Mouse (Mus musculus) lung, embryonic 16.5 days (tissue): ENCODE results near the gene Angpt4. TPM values are rescaled to one million over a fixed set of nuclear protein-coding genes. Genes with fewer than 3 reads are reported as not detected.

ENCODE experiments used
- ATAC-seq: fragments of 200-750 bp; cut with Nextera tagmentation; 2 replicates; pipeline ENCODE4 v1.8.0; 2017; ENCODE audit warnings: low read depth, mild to moderate bottlenecking, moderate library complexity
- H3K27ac ChIP-seq: fragments of 300-500 bp; sonication (generic); 2 replicates; pipeline ENCODE4 v1.5.1; 2014; ENCODE audit warnings: mild to moderate bottlenecking, control low read depth, low read length
- H3K27me3 ChIP-seq: fragments of 300-500 bp; sonication (generic); 2 replicates; pipeline ENCODE4 v1.6.1; 2014; ENCODE audit warnings: low read depth, low read length, mixed read lengths; ENCODE audit not compliant: control insufficient read depth, insufficient read depth
- H3K36me3 ChIP-seq: fragments of 300-500 bp; sonication (generic); 2 replicates; pipeline ENCODE4 v1.6.1; 2014; ENCODE audit warnings: low read length; ENCODE audit not compliant: control insufficient read depth, insufficient read depth
- H3K4me1 ChIP-seq: fragments of 300-500 bp; sonication (generic); replicated peaks from 2 replicates; pipeline ENCODE4 v1.6.1; 2014; ENCODE audit warnings: low read length, mixed read lengths; ENCODE audit not compliant: control insufficient read depth, insufficient read depth
- H3K4me2 ChIP-seq: fragments of 300-500 bp; sonication (generic); 2 replicates; pipeline ENCODE4 v1.6.1; 2014; ENCODE audit warnings: low read depth, low read length, control low read depth
- H3K4me3 ChIP-seq: fragments of 300-500 bp; sonication (generic); 2 replicates; pipeline ENCODE4 v1.5.1; 2014; ENCODE audit warnings: mild to moderate bottlenecking, low read length, control low read depth
- H3K9ac ChIP-seq: fragments of 300-500 bp; sonication (generic); 2 replicates; pipeline ENCODE4 v1.6.1; 2014; ENCODE audit warnings: low read length, control low read depth
- H3K9me3 ChIP-seq: fragments of 300-500 bp; sonication (generic); 2 replicates; pipeline ENCODE4 v1.6.1; 2016; ENCODE audit warnings: low read length; ENCODE audit not compliant: control insufficient read depth
- WGBS: fragments of 180-500 bp; shearing (Covaris S2); extraction: QIAGEN DNeasy Blood & Tissue Kit; methylation state at CpG from one replicate; pipeline ENCODE4 v1.1.7; 2014; 5-methylcytosine and 5-hydroxymethylcytosine counted together
- polyA plus RNA-seq: library from polyadenylated mRNA; unstranded; fragments of >200 nt; fragmentation: Nextera tagmentation; extraction: Ambion mirVana; gene quantifications from 2 replicates; pipeline ENCODE4 v1.2.1, GENCODE M21; 2015

Gene Angpt4
- polyA plus RNA-seq, 1 experiment from 2014 or later: 0.57 TPM

GRCm38 (mm10) chr2:151944106-151944505, 33.1 kb downstream of the Angpt4 start:
- 48% methylated on average over 2 of the region's 2 CpGs for WGBS
- no peak for ATAC-seq
- no peaks in the 10 kb centered on the region for H3K27me3 ChIP-seq

GRCm38 (mm10) chr2:151947617-151948016, 36.6 kb downstream of the Angpt4 start:
- H3K9ac ChIP-seq: no peak overlapping the region
- H3K4me1 ChIP-seq: no peaks in the 10 kb centered on the region
- no peak overlapping the region for H3K4me2 ChIP-seq
- H3K4me3 ChIP-seq: no peak overlapping the region
- no peaks in the 10 kb centered on the region for H3K9me3 ChIP-seq
- 88% methylated on average over 2 of the region's 2 CpGs for WGBS
- ATAC-seq: no peak
- no peak overlapping the region for H3K27ac ChIP-seq
- H3K27me3 ChIP-seq: no peaks in the 10 kb centered on the region
- H3K36me3 ChIP-seq: no peaks in the 10 kb centered on the region

More at GRCm38 (mm10) chr2:151944106-151944505, 33.1 kb downstream of the Angpt4 start:
- Histone ChIP-seq H3K4me3 (no peak overlapping the region), H3K4me2 (no peak overlapping the region), H3K4me1 (no peaks in the 10 kb centered on the region; the same call in 1 of the 2 replicates), H3K27ac (no peak overlapping the region), H3K36me3 (no peaks in the 10 kb centered on the region), H3K9ac (no peak overlapping the region), H3K9me3 (no peaks in the 10 kb centered on the region)

GRCm38 (mm10) chr2:151948311-151948710, 37.3 kb downstream of the Angpt4 start:
- no peaks in the 10 kb centered on the region for H3K27me3 ChIP-seq
- H3K4me1 ChIP-seq: no peaks in the 10 kb centered on the region
- no peak overlapping the region for H3K27ac ChIP-seq
- no peak overlapping the region for H3K9ac ChIP-seq
- H3K36me3 ChIP-seq: no peaks in the 10 kb centered on the region
- no peak overlapping the region for H3K4me3 ChIP-seq
- 76% methylated on average over 7 of the region's 7 CpGs for WGBS
- H3K9me3 ChIP-seq: no peaks in the 10 kb centered on the region
- H3K4me2 ChIP-seq: no peak overlapping the region
- no peak for ATAC-seq

GRCm38 (mm10) chr2:151949082-151949774, 38.2 kb downstream of the Angpt4 start:
- no peak for ATAC-seq
- H3K27ac ChIP-seq: no peak overlapping the region
- no peak overlapping the region for H3K4me2 ChIP-seq
- H3K4me3 ChIP-seq: no peak overlapping the region
- H3K27me3 ChIP-seq: no peaks in the 10 kb centered on the region
- no peaks in the 10 kb centered on the region for H3K36me3 ChIP-seq
- 63% methylated on average over 2 of the region's 2 CpGs for WGBS
- H3K9ac ChIP-seq: no peak overlapping the region
- H3K9me3 ChIP-seq: no peaks in the 10 kb centered on the region
- H3K4me1 ChIP-seq: no peaks in the 10 kb centered on the region

GRCm38 (mm10) chr2:151953665-151954064, 42.7 kb downstream of the Angpt4 start:
- no peaks in the 10 kb centered on the region for H3K9me3 ChIP-seq
- no peaks in the 10 kb centered on the region for H3K4me1 ChIP-seq
- no peaks in the 10 kb centered on the region for H3K27me3 ChIP-seq
- 80% methylated on average over 8 of the region's 8 CpGs for WGBS
- no peak overlapping the region for H3K27ac ChIP-seq
- no peak overlapping the region for H3K4me3 ChIP-seq
- H3K4me2 ChIP-seq: no peak overlapping the region
- H3K36me3 ChIP-seq: no peaks in the 10 kb centered on the region
- no peak overlapping the region for H3K9ac ChIP-seq
- no peak for ATAC-seq

GRCm38 (mm10) chr2:151956500-151957137, 45.6 kb downstream of the Angpt4 start:
- no peaks in the 10 kb centered on the region for H3K27me3 ChIP-seq
- no peaks in the 10 kb centered on the region for H3K9me3 ChIP-seq
- H3K27ac ChIP-seq: no peak overlapping the region
- WGBS: 67% methylated on average over 4 of the region's 4 CpGs
- no peak overlapping the region for H3K9ac ChIP-seq
- H3K4me1 ChIP-seq: peaks cover 5% of the 10 kb centered on the region; the same call in 1 of the 2 replicates
- no peak overlapping the region for H3K4me3 ChIP-seq
- no peak for ATAC-seq
- no peak overlapping the region for H3K4me2 ChIP-seq
- H3K36me3 ChIP-seq: no peaks in the 10 kb centered on the region

GRCm38 (mm10) chr2:151959274-151959673, 48.3 kb downstream of the Angpt4 start:
- Histone ChIP-seq H3K4me3 (no peak overlapping the region), H3K4me2 (no peak overlapping the region), H3K9ac (no peak overlapping the region), H3K9me3 (no peaks in the 10 kb centered on the region), H3K4me1 (peaks cover 14% of the 10 kb centered on the region), H3K27me3 (no peaks in the 10 kb centered on the region), H3K27ac (no peak overlapping the region), H3K36me3 (no peaks in the 10 kb centered on the region)
- 14% methylated on average over 5 of the region's 5 CpGs for WGBS
- no peak for ATAC-seq

GRCm38 (mm10) chr2:151961284-151962196, 50.5 kb downstream of the Angpt4 start:
- no peaks in the 10 kb centered on the region for H3K36me3 ChIP-seq
- WGBS: 42% methylated on average over 9 of the region's 9 CpGs

GRCm38 (mm10) chr2:151962474-151962873, 51.5 kb downstream of the Angpt4 start:
- no peak overlapping the region for H3K27ac ChIP-seq
- H3K9ac ChIP-seq: no peak overlapping the region
- no peak overlapping the region for H3K4me3 ChIP-seq
- no peaks in the 10 kb centered on the region for H3K36me3 ChIP-seq
- no peaks in the 10 kb centered on the region for H3K9me3 ChIP-seq
- ATAC-seq: peak; percentile 78
- peaks cover 14% of the 10 kb centered on the region for H3K4me1 ChIP-seq
- no peak overlapping the region for H3K4me2 ChIP-seq
- WGBS: 15% methylated on average over 10 of the region's 10 CpGs
- no peaks in the 10 kb centered on the region for H3K27me3 ChIP-seq

More at GRCm38 (mm10) chr2:151961284-151962196, 50.5 kb downstream of the Angpt4 start:
- no peaks in the 10 kb centered on the region for H3K27me3 ChIP-seq
- H3K27ac ChIP-seq: no peak overlapping the region
- H3K4me1 ChIP-seq: peaks cover 14% of the 10 kb centered on the region
- H3K4me2 ChIP-seq: no peak overlapping the region
- no peaks in the 10 kb centered on the region for H3K9me3 ChIP-seq
- no peak overlapping the region for H3K4me3 ChIP-seq
- H3K9ac ChIP-seq: no peak overlapping the region
- no peak for ATAC-seq
